Mouse (Mus musculus) limb, embryonic 12.5 days (tissue): ENCODE measurements around the gene Rapgef1. TPM values are rescaled to one million over a fixed set of nuclear protein-coding genes. Genes with fewer than 3 reads are reported as not detected.
A peak's percentile ranks its signal among the peaks of the same experiment; 100 is the strongest.

Source experiments
- ATAC-seq: fragments of 200-750 bp; cut with Nextera tagmentation; 2 replicates; pipeline ENCODE4 v1.8.0; 2017; ENCODE audit warnings: low read depth, moderate TSS enrichment; ENCODE audit not compliant: insufficient number of reproducible peaks, insufficient read depth, low FRiP score, low TSS enrichment
- H3K27ac ChIP-seq: fragments of 300-500 bp; sonication (generic); 2 replicates; pipeline ENCODE4 v1.5.1; 2016; ENCODE audit warnings: mild to moderate bottlenecking, moderate library complexity
- H3K27me3 ChIP-seq: fragments of 300-500 bp; sonication (generic); 2 replicates; pipeline ENCODE4 v1.6.1; 2016; ENCODE audit warnings: mild to moderate bottlenecking, moderate library complexity
- H3K36me3 ChIP-seq: fragments of 300-500 bp; sonication (generic); 2 replicates; pipeline ENCODE4 v1.6.1; 2016; ENCODE audit warnings: mild to moderate bottlenecking, moderate library complexity
- H3K4me1 ChIP-seq: fragments of 300-500 bp; sonication (generic); replicated peaks from 2 replicates; pipeline ENCODE4 v1.6.1; 2016
- H3K4me2 ChIP-seq: fragments of 300-500 bp; sonication (generic); 2 replicates; pipeline ENCODE4 v1.6.1; 2016; ENCODE audit warnings: mild to moderate bottlenecking, moderate library complexity
- H3K4me3 ChIP-seq: fragments of 300-500 bp; sonication (generic); replicated peaks from 2 replicates; pipeline ENCODE4 v1.5.1; 2016; ENCODE audit warnings: mild to moderate bottlenecking
- H3K9ac ChIP-seq: fragments of 300-500 bp; sonication (generic); replicated peaks from 2 replicates; pipeline ENCODE4 v1.6.1; 2016; ENCODE audit warnings: mild to moderate bottlenecking, moderate library complexity
- H3K9me3 ChIP-seq: fragments of 300-500 bp; sonication (generic); 2 replicates; pipeline ENCODE4 v1.6.1; 2016; ENCODE audit warnings: mild to moderate bottlenecking, moderate library complexity
- WGBS: fragments of 180-500 bp; shearing (Covaris S2); methylation state at CpG from one replicate; pipeline ENCODE4 v1.1.7; 2016; 5-methylcytosine and 5-hydroxymethylcytosine counted together
- polyA plus RNA-seq: library from polyadenylated mRNA; unstranded; fragments of >200 nt; fragmentation: Nextera tagmentation; extraction: Ambion mirVana; gene quantifications from 2 replicates; pipeline ENCODE4 v1.2.1, GENCODE M21; 2016

Rapgef1 gene
- polyA plus RNA-seq, 1 experiment from 2014 or later = 20.4 TPM

GRCm38 (mm10) chr2:29632168-29632662 is 12.7 kb downstream of the Rapgef1 start:
- Histone ChIP-seq H3K4me2 (no peak overlapping the region), H3K4me1 (peaks cover 31% of the 10 kb centered on the region), H3K4me3 (no peak overlapping the region), H3K9me3 (no peaks in the 10 kb centered on the region), H3K27me3 (no peaks in the 10 kb centered on the region), H3K36me3 (peaks cover 20% of the 10 kb centered on the region; the same call in 1 of the 2 replicates), H3K27ac (no peak overlapping the region), H3K9ac (no peak overlapping the region)
- no peak for ATAC-seq
- WGBS = 89% methylated on average over 3 of the region's 3 CpGs

DNA sequence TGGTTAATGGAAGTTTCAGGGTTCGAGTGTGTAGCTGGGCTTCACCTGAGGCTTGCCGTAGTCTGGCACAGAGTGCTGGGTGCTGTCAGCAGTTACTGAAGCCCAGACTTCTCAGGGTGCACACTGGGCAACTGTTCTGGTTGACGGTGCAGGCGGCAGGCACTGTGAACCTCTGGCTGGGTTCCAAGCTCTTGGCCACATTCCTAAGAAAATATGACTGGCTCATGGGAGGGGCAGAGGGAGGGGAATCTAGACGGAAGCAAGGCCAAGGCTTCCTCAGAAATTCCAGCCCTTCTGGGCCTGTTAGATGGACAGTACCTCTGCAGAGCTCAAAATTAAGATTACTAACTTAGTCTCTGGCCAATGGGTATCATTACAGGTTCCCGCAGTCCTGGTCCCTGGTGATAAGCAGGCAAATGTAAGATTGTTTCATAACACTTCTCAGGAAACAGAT is 13.6 kb downstream of the Rapgef1 start:
- WGBS = 40% methylated on average over 6 of the region's 6 CpGs
- Histone ChIP-seq H3K4me3 (no peak overlapping the region), H3K36me3 (peaks cover 17% of the 10 kb centered on the region; the same call in 1 of the 2 replicates), H3K9ac (no peak overlapping the region), H3K4me2 (no peak overlapping the region), H3K27ac (peak overlapping the region; percentile 75), H3K4me1 (peaks cover 35% of the 10 kb centered on the region), H3K9me3 (no peaks in the 10 kb centered on the region), H3K27me3 (no peaks in the 10 kb centered on the region)
- ATAC-seq = 0 out of 2 replicates have a peak, but pooled peaks have one; percentile 43

- no peaks in the 10 kb centered on the region for H3K9me3 ChIP-seq
- no peak overlapping the region for H3K9ac ChIP-seq
- ATAC-seq = no peak
- H3K4me1 ChIP-seq = peaks cover 29% of the 10 kb centered on the region
- no peaks in the 10 kb centered on the region for H3K27me3 ChIP-seq
- WGBS = 91% methylated on average over 3 of the region's 3 CpGs
- no peak overlapping the region for H3K4me3 ChIP-seq
- no peak overlapping the region for H3K4me2 ChIP-seq
- peaks cover 13% of the 10 kb centered on the region; the same call in 1 of the 2 replicates for H3K36me3 ChIP-seq
- H3K27ac ChIP-seq = peak overlapping the region; percentile 75; the same call in 1 of the 2 replicates
These were observed 14.3 kb downstream of the Rapgef1 start for GRCm38 (mm10) chr2:29633782-29634181.

GRCm38 (mm10) chr2:29634541-29634940 is 15.0 kb downstream of the Rapgef1 start:
- Histone ChIP-seq H3K4me3 (no peak overlapping the region), H3K27me3 (no peaks in the 10 kb centered on the region), H3K9ac (no peak overlapping the region), H3K36me3 (0 out of 2 replicates have a peak, but pooled peaks cover 13% of the 10 kb centered on the region), H3K9me3 (no peaks in the 10 kb centered on the region), H3K4me2 (no peak overlapping the region), H3K27ac (no peak overlapping the region), H3K4me1 (peaks cover 25% of the 10 kb centered on the region)
- 92% methylated on average over 5 of the region's 5 CpGs for WGBS
- ATAC-seq = no peak

GRCm38 (mm10) chr2:29635966-29636507 is 16.5 kb downstream of the Rapgef1 start:
- Histone ChIP-seq H3K4me2 (no peak overlapping the region), H3K9ac (no peak overlapping the region), H3K36me3 (0 out of 2 replicates have a peak, but pooled peaks cover 3% of the 10 kb centered on the region), H3K27ac (no peak overlapping the region), H3K27me3 (no peaks in the 10 kb centered on the region), H3K4me1 (peaks cover 25% of the 10 kb centered on the region), H3K4me3 (no peak overlapping the region), H3K9me3 (no peaks in the 10 kb centered on the region)
- 79% methylated on average over 5 of the region's 5 CpGs for WGBS
- ATAC-seq = no peak

DNA sequence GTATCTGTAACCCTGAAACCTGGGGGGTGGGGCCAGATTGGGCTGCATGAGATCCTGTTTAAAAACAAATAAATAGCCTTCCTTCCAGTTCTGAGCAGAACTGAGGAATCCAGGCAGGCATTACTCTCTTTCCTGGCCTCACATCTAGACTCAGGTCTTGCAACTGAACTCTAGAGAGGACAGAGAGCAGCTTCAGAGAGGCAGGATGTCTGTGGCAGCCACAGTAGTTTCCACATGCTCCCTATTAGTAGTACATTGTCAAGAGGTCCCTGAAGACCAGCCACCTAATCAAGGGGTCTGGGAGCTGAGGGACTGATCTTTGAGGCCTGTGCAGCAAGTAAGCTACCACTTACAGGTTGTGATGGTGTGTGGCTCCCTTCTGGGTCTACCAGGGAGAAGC is 18.0 kb downstream of the Rapgef1 start:
- Histone ChIP-seq H3K27me3 (no peaks in the 10 kb centered on the region), H3K4me1 (peaks cover 25% of the 10 kb centered on the region), H3K4me3 (no peak overlapping the region), H3K27ac (no peak overlapping the region), H3K9me3 (no peaks in the 10 kb centered on the region), H3K36me3 (no peaks in the 10 kb centered on the region), H3K4me2 (no peak overlapping the region), H3K9ac (no peak overlapping the region)
- ATAC-seq = no peak

- Histone ChIP-seq H3K9me3 (no peaks in the 10 kb centered on the region), H3K4me3 (no peak overlapping the region), H3K4me1 (peaks cover 16% of the 10 kb centered on the region), H3K4me2 (no peak overlapping the region), H3K27ac (no peak overlapping the region), H3K27me3 (no peaks in the 10 kb centered on the region), H3K9ac (no peak overlapping the region), H3K36me3 (0 out of 2 replicates have a peak, but pooled peaks cover 6% of the 10 kb centered on the region)
- no peak for ATAC-seq
- 80% methylated on average over 1 of the region's 1 CpGs for WGBS
These were observed 19.9 kb downstream of the Rapgef1 start for GRCm38 (mm10) chr2:29639377-29639776.

DNA sequence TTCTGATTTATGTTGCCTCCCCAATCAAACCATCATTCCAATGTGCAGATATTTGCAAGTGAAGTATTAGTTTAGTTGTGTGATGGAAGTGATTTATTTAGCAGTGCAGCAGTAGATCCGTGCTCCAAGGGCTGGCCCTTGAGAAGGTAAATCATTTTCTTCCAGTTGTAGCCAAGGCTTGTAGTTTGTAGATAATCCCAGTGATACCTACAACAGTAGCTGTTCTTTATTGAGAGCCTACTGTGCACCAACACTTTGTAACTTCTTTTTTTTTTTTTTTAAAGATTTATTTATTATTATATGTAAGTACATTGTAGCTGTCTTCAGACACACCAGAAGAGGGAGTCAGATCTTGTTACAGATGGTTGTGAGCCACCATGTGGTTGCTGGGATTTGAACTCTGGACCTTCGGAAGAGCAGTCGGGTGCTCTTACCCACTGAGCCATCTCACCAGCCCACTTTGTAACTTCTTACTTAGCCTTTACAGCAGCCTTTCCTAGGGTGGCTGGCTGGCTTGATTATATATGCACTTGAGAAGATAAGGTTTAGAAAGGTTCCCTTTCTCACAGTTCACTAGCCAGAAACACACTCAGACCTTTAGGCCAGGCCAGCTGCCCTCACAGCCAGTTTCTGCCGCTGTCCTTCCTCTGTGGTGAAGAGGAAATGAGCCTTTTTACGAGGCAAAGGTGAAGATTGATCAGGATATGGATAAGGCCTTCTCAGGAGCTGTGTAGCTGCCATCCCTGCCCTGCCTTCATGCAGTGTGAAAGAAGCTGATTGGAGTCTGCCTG is 20.6 kb downstream of the Rapgef1 start:
- Histone ChIP-seq H3K36me3 (0 out of 2 replicates have a peak, but pooled peaks cover 12% of the 10 kb centered on the region), H3K4me3 (no peak overlapping the region), H3K4me1 (peaks cover 18% of the 10 kb centered on the region), H3K9me3 (no peaks in the 10 kb centered on the region), H3K27me3 (no peaks in the 10 kb centered on the region), H3K9ac (no peak overlapping the region), H3K4me2 (no peak overlapping the region), H3K27ac (no peak overlapping the region)
- no peak for ATAC-seq
- WGBS = 61% methylated on average over 5 of the region's 5 CpGs

DNA sequence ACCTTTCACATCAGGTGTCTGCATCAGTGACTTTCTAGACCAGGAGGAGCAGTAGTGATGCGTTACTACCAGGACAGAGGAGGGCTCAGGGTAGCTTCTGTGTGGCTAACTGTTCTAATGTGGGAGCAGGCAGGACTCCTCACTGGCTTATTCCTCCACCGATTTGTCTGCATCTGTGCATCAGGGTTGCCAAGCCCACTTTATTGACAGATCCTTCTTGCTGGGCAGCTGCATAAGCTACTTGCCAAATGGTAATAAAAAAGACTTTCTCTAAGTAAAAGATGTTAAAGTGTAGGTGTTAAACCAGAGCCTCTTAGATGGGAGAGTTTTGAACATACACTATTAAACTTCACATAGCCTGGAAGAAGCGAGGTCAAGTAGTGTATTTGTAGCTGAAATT is 22.2 kb downstream of the Rapgef1 start:
- 87% methylated on average over 3 of the region's 3 CpGs for whole genome bisulfite sequencing
- no peak overlapping the region for H3K4me3 ChIP-seq

GRCm38 (mm10) chr2:29643418-29643817 is 23.9 kb downstream of the Rapgef1 start:
- H3K4me2 ChIP-seq = no peak overlapping the region
- no peak for ATAC-seq
- 82% methylated on average over 4 of the region's 4 CpGs for WGBS
- H3K27me3 ChIP-seq = no peaks in the 10 kb centered on the region
- H3K9me3 ChIP-seq = no peaks in the 10 kb centered on the region
- H3K4me1 ChIP-seq = peaks cover 32% of the 10 kb centered on the region
- H3K36me3 ChIP-seq = 0 out of 2 replicates have a peak, but pooled peaks cover 12% of the 10 kb centered on the region
- 0 out of 2 replicates have a peak overlapping the region, but pooled peaks have one; percentile 23 for H3K27ac ChIP-seq
- no peak overlapping the region for H3K4me3 ChIP-seq
- H3K9ac ChIP-seq = no peak overlapping the region

More for the DNA sequence above, 22.2 kb downstream of the Rapgef1 start:
- no peak overlapping the region for H3K9ac ChIP-seq
- 0 out of 2 replicates have a peak, but pooled peaks cover 12% of the 10 kb centered on the region for H3K36me3 ChIP-seq
- H3K27me3 ChIP-seq = no peaks in the 10 kb centered on the region
- H3K9me3 ChIP-seq = no peaks in the 10 kb centered on the region
- ATAC-seq = no peak
- no peak overlapping the region for H3K4me2 ChIP-seq
- peaks cover 26% of the 10 kb centered on the region for H3K4me1 ChIP-seq
- H3K27ac ChIP-seq = no peak overlapping the region

GRCm38 (mm10) chr2:29645071-29645628 is 25.6 kb downstream of the Rapgef1 start:
- Histone ChIP-seq H3K4me1 (peaks cover 36% of the 10 kb centered on the region), H3K9ac (no peak overlapping the region), H3K9me3 (no peaks in the 10 kb centered on the region), H3K4me2 (no peak overlapping the region), H3K27me3 (no peaks in the 10 kb centered on the region), H3K4me3 (no peak overlapping the region), H3K27ac (no peak overlapping the region), H3K36me3 (0 out of 2 replicates have a peak, but pooled peaks cover 12% of the 10 kb centered on the region)
- no peak for ATAC-seq
- 77% methylated on average over 4 of the region's 4 CpGs for WGBS
